In genomic region chr8:108886599-108887255, GRCm38 (mm10) we compare ENCODE assay signal across 8 mouse cellular contexts.
A peak's percentile ranks its signal among the peaks of the same experiment; 100 is the strongest.
DNase-seq lines count a peak whose midpoint lies in the region; ATAC-seq and TF ChIP-seq lines count a peak whose summit lies in the region.

No protein-coding gene starts in this region.

- H3K36me3 ChIP-seq in heart, embryonic 14.5 days (ENCODE audit: control insufficient read depth, insufficient read depth, low read length), result no peaks in the 10 kb centered on the region
- H3K36me3 ChIP-seq in kidney, postnatal 0 days (ENCODE audit: insufficient read depth, low read length), result no peaks in the 10 kb centered on the region
- H3K36me3 ChIP-seq in liver, adult 2 months (ENCODE audit: control insufficient read depth, insufficient read depth, low read length), result no peaks in the 10 kb centered on the region

- DNase-seq in CD4-positive helper T cell, adult 2 months (ENCODE audit: low read depth, low spot score), result peak; percentile 86
- peak; percentile 83 for DNase-seq in brain, embryonic 14.5 days (ENCODE audit: low read depth)
- DNase-seq in fibroblast of lung, adult 2 months (ENCODE audit: low read depth), result peak; percentile 90
- DNase-seq in kidney, postnatal 0 days (ENCODE audit: low spot score), result peak; percentile 91
- DNase-seq in liver, adult 2 months (ENCODE audit: extremely low read depth, low read depth, low spot score), result peak; percentile 39
- DNase-seq in monocyte, adult 2 months (ENCODE audit: low read depth in 1 of 2, low spot score in 2 of 2), result peak; percentile 18 to 58
- DNase-seq in spleen, postnatal 10 days (ENCODE audit: low spot score in 2 of 2), result peak; percentile 52 to 76

- no peaks in the 10 kb centered on the region for H3K9me3 ChIP-seq in heart, embryonic 14.5 days (ENCODE audit: control insufficient read depth, low read length)
- H3K9me3 ChIP-seq in kidney, postnatal 0 days (replicated peaks; ENCODE audit: low read length), result no peaks in the 10 kb centered on the region

- no peak for ATAC-seq in heart, embryonic 14.5 days (ENCODE audit: insufficient number of reproducible peaks, insufficient read depth, low FRiP score, low read depth)
- ATAC-seq in kidney, postnatal 0 days (replicated peaks; ENCODE audit: low FRiP score, low read depth), result 0 out of 2 replicates have a peak, but pooled peaks have one; percentile 6

- H3K4me1 ChIP-seq in heart, embryonic 14.5 days (ENCODE audit: control insufficient read depth in 2 of 2, insufficient read depth in 2 of 2, low read length in 2 of 2), result peaks cover 18 to 19% of the 10 kb centered on the region in 2 experiments
- H3K4me1 ChIP-seq in kidney, postnatal 0 days (replicated peaks; ENCODE audit: insufficient read depth, low read length), result peaks cover 15% of the 10 kb centered on the region
- 0 out of 2 replicates have a peak, but pooled peaks cover 6% of the 10 kb centered on the region for H3K4me1 ChIP-seq in liver, adult 2 months (ENCODE audit: control insufficient read depth, insufficient read depth, low read length)

- H3K9ac ChIP-seq in heart, embryonic 14.5 days (ENCODE audit: low read length), result peak overlapping the region; percentile 71
- no peak overlapping the region for H3K9ac ChIP-seq in kidney, postnatal 0 days (ENCODE audit: low read depth, low read length)
- peak overlapping the region; percentile 50 for H3K9ac ChIP-seq in liver, adult 2 months (ENCODE audit: low read depth, low read length)

- 15% methylated on average over 12 of the region's 12 CpGs for WGBS in heart, embryonic 14.5 days
- 22% methylated on average over 12 of the region's 12 CpGs for WGBS in kidney, postnatal 0 days
- 26% methylated on average over 12 of the region's 12 CpGs for WGBS in liver, adult 2 months

- peak; percentile 94 for TF ChIP-seq CTCF in brain, embryonic 14.5 days (IDR thresholded peaks at IDR 0.05; ENCODE audit: borderline replicate concordance, extremely low read depth, insufficient read depth, insufficient read length)
- peak; percentile 85 for TF ChIP-seq CTCF in kidney, postnatal 0 days (IDR thresholded peaks at IDR 0.05; ENCODE audit: low read depth)
- peak; percentile 94 for TF ChIP-seq CTCF in liver, adult 2 months (IDR thresholded peaks at IDR 0.05; ENCODE audit: low read depth, low read length)

- H3K4me3 ChIP-seq in heart, embryonic 14.5 days (ENCODE audit: control insufficient read depth in 1 of 2, insufficient read depth in 1 of 2, low read depth in 1 of 2, low read length in 2 of 2), result peak overlapping the region; percentile 28 to 33
- H3K4me3 ChIP-seq in kidney, postnatal 0 days (replicated peaks; ENCODE audit: low read depth, low read length), result peak overlapping the region; percentile 6; the same call in 1 of the 2 replicates
- peak overlapping the region; percentile 4; the same call in 1 of the 2 replicates for H3K4me3 ChIP-seq in liver, adult 2 months (ENCODE audit: insufficient read depth, low read depth, low read length)

- no peaks in the 10 kb centered on the region for H3K27me3 ChIP-seq in heart, embryonic 14.5 days (ENCODE audit: control insufficient read depth, insufficient read depth, low read length)
- H3K27me3 ChIP-seq in kidney, postnatal 0 days (ENCODE audit: insufficient read depth, low read length), result no peaks in the 10 kb centered on the region
- no peaks in the 10 kb centered on the region for H3K27me3 ChIP-seq in liver, adult 2 months (ENCODE audit: control insufficient read depth, insufficient read depth, low read length)

- no peak for TF ChIP-seq POLR2A in brain, embryonic 14.5 days (IDR thresholded peaks at IDR 0.05; ENCODE audit: borderline replicate concordance, extremely low read depth, insufficient read depth, insufficient read length, poor library complexity, severe bottlenecking)
- no peak for TF ChIP-seq POLR2A in liver, adult 2 months (IDR thresholded peaks at IDR 0.05; ENCODE audit: extremely low read depth, insufficient read depth, low read length)

- H3K79me2 ChIP-seq in liver, adult 2 months (ENCODE audit: control insufficient read depth, insufficient read depth, low read length), result 0 out of 2 replicates have a peak, but pooled peaks cover under 1% of the 10 kb centered on the region

- peak overlapping the region in 1 of 2 experiments; percentile 53; a peak in 2 of 4 replicates for H3K27ac ChIP-seq in heart, embryonic 14.5 days (replicated peaks in 1 of 2; ENCODE audit: control insufficient read depth in 1 of 2, insufficient read depth in 1 of 2, low read depth in 2 of 2, low read length in 2 of 2)
- H3K27ac ChIP-seq in kidney, postnatal 0 days, result no peak overlapping the region
- peak overlapping the region; percentile 15; the same call in 1 of the 2 replicates for H3K27ac ChIP-seq in liver, adult 2 months (replicated peaks; ENCODE audit: insufficient read depth, low read depth, low read length)

- H3K4me2 ChIP-seq in heart, embryonic 14.5 days (ENCODE audit: low read length), result peak overlapping the region; percentile 67
- H3K4me2 ChIP-seq in kidney, postnatal 0 days (ENCODE audit: low read length), result peak overlapping the region; percentile 53

Comparison
In these comparisons a context has a peak if more than half of its experiments do, and no peak if none do; other contexts are left out.
1. DNase-seq: peak in every context shown above with its lines; median percentile 91 in kidney, postnatal 0 days; 90 in fibroblast of lung, adult 2 months; 86 in CD4-positive helper T cell, adult 2 months; 83 in brain, embryonic 14.5 days; 64 in spleen, postnatal 10 days; 39 in liver, adult 2 months; 38 in monocyte, adult 2 months.